Mouse (Mus musculus): Measurements from ENCODE around the gene Ropn1. TPM values are rescaled to one million over a fixed set of nuclear protein-coding genes. Genes with fewer than 3 reads are reported as not detected.
A peak's percentile ranks its signal among the peaks of the same experiment; 100 is the strongest.
"Not testable (repeated sequence)": the region's sequence is repeated elsewhere in the genome, so short reads cannot be mapped to it uniquely, and the experiment has no call there.

The Ropn1 gene
- not detected in 2 replicates for polyA plus RNA-seq (2016; fragmentation: Nextera tagmentation; extraction: Ambion mirVana)

GRCm38 (mm10) chr16:34649621-34650020 is at the start of gene Ropn1:
Ropn1 (plus strand) TSS chr16:34649921.
- Histone ChIP-seq H3K36me3 (no peaks in the 10 kb centered on the region), H3K4me1 (replicated peaks) (0 out of 2 replicates have a peak, but pooled peaks cover 13% of the 10 kb centered on the region), H3K4me3 (no peak within 1 kb of the TSS), H3K27me3 (ENCODE audit: insufficient read depth, poor library complexity, severe bottlenecking) (no peaks in the 10 kb centered on the region), H3K9me3 (no peaks in the 10 kb centered on the region), H3K27ac (peak within 1 kb of the TSS; percentile 29)
- DNase-seq (ENCODE audit: low spot score) = no peak
- WGBS = 57% methylated on average over 7 of the region's 7 CpGs

- Histone ChIP-seq H3K9me3 (no peaks in the 10 kb centered on the region; the same call in 1 of the 2 replicates), H3K36me3 (no peaks in the 10 kb centered on the region), H3K27ac (no peak overlapping the region), H3K4me3 (no peak overlapping the region), H3K27me3 (ENCODE audit: insufficient read depth, poor library complexity, severe bottlenecking) (no peaks in the 10 kb centered on the region), H3K4me1 (replicated peaks) (no peaks in the 10 kb centered on the region)
- 67% methylated on average over 4 of the region's 4 CpGs for WGBS
- no peak for DNase-seq (ENCODE audit: low spot score)
Observed at GRCm38 (mm10) chr16:34601954-34602353, 47.8 kb upstream of the Ropn1 start.

GRCm38 (mm10) chr16:34603076-34603475 is 46.6 kb upstream of the Ropn1 start:
- H3K27me3 ChIP-seq (ENCODE audit: insufficient read depth, poor library complexity, severe bottlenecking) = no peaks in the 10 kb centered on the region
- 85% methylated on average over 4 of the region's 4 CpGs for WGBS
- H3K36me3 ChIP-seq = no peaks in the 10 kb centered on the region
- no peaks in the 10 kb centered on the region for H3K4me1 ChIP-seq (replicated peaks)
- no peak for DNase-seq (ENCODE audit: low spot score)
- H3K9me3 ChIP-seq = no peaks in the 10 kb centered on the region; the same call in 1 of the 2 replicates
- H3K27ac ChIP-seq = no peak overlapping the region
- H3K4me3 ChIP-seq = no peak overlapping the region

GRCm38 (mm10) chr16:34603854-34604253 is 45.9 kb upstream of the Ropn1 start:
- no peaks in the 10 kb centered on the region for H3K36me3 ChIP-seq
- no peak overlapping the region for H3K27ac ChIP-seq

GRCm38 (mm10) chr16:34605679-34606078 is 44.0 kb upstream of the Ropn1 start:
- 42% methylated on average over 3 of the region's 3 CpGs for WGBS
- H3K9me3 ChIP-seq = no peaks in the 10 kb centered on the region
- no peaks in the 10 kb centered on the region for H3K4me1 ChIP-seq (replicated peaks)
- no peak overlapping the region for H3K4me3 ChIP-seq
- no peaks in the 10 kb centered on the region for H3K36me3 ChIP-seq
- H3K27me3 ChIP-seq (ENCODE audit: insufficient read depth, poor library complexity, severe bottlenecking) = no peaks in the 10 kb centered on the region
- H3K27ac ChIP-seq = no peak overlapping the region
- peak; percentile 11 for DNase-seq (ENCODE audit: low spot score)

More at GRCm38 (mm10) chr16:34603854-34604253, 45.9 kb upstream of the Ropn1 start:
- H3K27me3 ChIP-seq (ENCODE audit: insufficient read depth, poor library complexity, severe bottlenecking) = no peaks in the 10 kb centered on the region
- 77% methylated on average over 6 of the region's 6 CpGs for WGBS
- H3K4me1 ChIP-seq (replicated peaks) = no peaks in the 10 kb centered on the region
- DNase-seq (ENCODE audit: low spot score) = no peak
- no peaks in the 10 kb centered on the region; the same call in 1 of the 2 replicates for H3K9me3 ChIP-seq
- H3K4me3 ChIP-seq = no peak overlapping the region

GRCm38 (mm10) chr16:34610137-34610536 is 39.6 kb upstream of the Ropn1 start:
- 0 out of 2 replicates have a peak, but pooled peaks cover 7% of the 10 kb centered on the region for H3K9me3 ChIP-seq
- H3K36me3 ChIP-seq = no peaks in the 10 kb centered on the region
- no peak overlapping the region for H3K27ac ChIP-seq
- WGBS = 88% methylated on average over 1 of the region's 1 CpGs
- H3K4me3 ChIP-seq = no peak overlapping the region
- H3K27me3 ChIP-seq (ENCODE audit: insufficient read depth, poor library complexity, severe bottlenecking) = no peaks in the 10 kb centered on the region
- DNase-seq (ENCODE audit: low spot score) = no peak
- H3K4me1 ChIP-seq (replicated peaks) = no peaks in the 10 kb centered on the region

GRCm38 (mm10) chr16:34614021-34614420 is 35.7 kb upstream of the Ropn1 start:
- WGBS = 80% methylated on average over 2 of the region's 2 CpGs
- no peaks in the 10 kb centered on the region for H3K27me3 ChIP-seq (ENCODE audit: insufficient read depth, poor library complexity, severe bottlenecking)
- no peaks in the 10 kb centered on the region for H3K4me1 ChIP-seq (replicated peaks)
- no peaks in the 10 kb centered on the region for H3K36me3 ChIP-seq
- DNase-seq (ENCODE audit: low spot score) = no peak
- no peak overlapping the region for H3K27ac ChIP-seq
- no peak overlapping the region for H3K4me3 ChIP-seq
- 0 out of 2 replicates have a peak, but pooled peaks cover 12% of the 10 kb centered on the region for H3K9me3 ChIP-seq

- no peak overlapping the region for H3K4me3 ChIP-seq
- H3K36me3 ChIP-seq = no peaks in the 10 kb centered on the region
- DNase-seq (ENCODE audit: low spot score) = no peak
- 0 out of 2 replicates have a peak, but pooled peaks cover 6% of the 10 kb centered on the region for H3K4me1 ChIP-seq (replicated peaks)
- H3K9me3 ChIP-seq = no peaks in the 10 kb centered on the region
- 47% methylated on average over 2 of the region's 2 CpGs for WGBS
- no peak overlapping the region for H3K27ac ChIP-seq
- H3K27me3 ChIP-seq (ENCODE audit: insufficient read depth, poor library complexity, severe bottlenecking) = no peaks in the 10 kb centered on the region
Observed at GRCm38 (mm10) chr16:34627591-34627990, 22.1 kb upstream of the Ropn1 start.

GRCm38 (mm10) chr16:34628397-34628796 is 21.3 kb upstream of the Ropn1 start:
- Histone ChIP-seq H3K27ac (no peak overlapping the region), H3K36me3 (no peaks in the 10 kb centered on the region), H3K27me3 (ENCODE audit: insufficient read depth, poor library complexity, severe bottlenecking) (no peaks in the 10 kb centered on the region), H3K4me1 (replicated peaks) (0 out of 2 replicates have a peak, but pooled peaks cover 6% of the 10 kb centered on the region), H3K4me3 (no peak overlapping the region), H3K9me3 (no peaks in the 10 kb centered on the region)
- 85% methylated on average over 4 of the region's 4 CpGs for WGBS
- no peak for DNase-seq (ENCODE audit: low spot score)

- H3K27ac ChIP-seq = no peak overlapping the region
- WGBS = 82% methylated on average over 3 of the region's 3 CpGs
- no peaks in the 10 kb centered on the region for H3K4me1 ChIP-seq (replicated peaks)
- no peak for DNase-seq (ENCODE audit: low spot score)
- H3K9me3 ChIP-seq = no peaks in the 10 kb centered on the region
- no peaks in the 10 kb centered on the region for H3K27me3 ChIP-seq (ENCODE audit: insufficient read depth, poor library complexity, severe bottlenecking)
- no peaks in the 10 kb centered on the region for H3K36me3 ChIP-seq
- no peak overlapping the region for H3K4me3 ChIP-seq
Observed at GRCm38 (mm10) chr16:34635557-34635956, 14.2 kb upstream of the Ropn1 start.

- no peaks in the 10 kb centered on the region for H3K27me3 ChIP-seq (ENCODE audit: insufficient read depth, poor library complexity, severe bottlenecking)
Observed at GRCm38 (mm10) chr16:34643511-34644259, 6.0 kb upstream of the Ropn1 start.

GRCm38 (mm10) chr16:34653023-34653422 is 3.3 kb downstream of the Ropn1 start:
- Histone ChIP-seq H3K9me3 (no peaks in the 10 kb centered on the region), H3K27ac (no peak overlapping the region), H3K4me1 (replicated peaks) (peaks cover 16% of the 10 kb centered on the region; the same call in 1 of the 2 replicates), H3K27me3 (ENCODE audit: insufficient read depth, poor library complexity, severe bottlenecking) (no peaks in the 10 kb centered on the region), H3K36me3 (no peaks in the 10 kb centered on the region), H3K4me3 (no peak overlapping the region)
- WGBS = 91% methylated on average over 5 of the region's 5 CpGs
- DNase-seq (ENCODE audit: low spot score) = no peak

More at GRCm38 (mm10) chr16:34643511-34644259, 6.0 kb upstream of the Ropn1 start:
- WGBS = 82% methylated on average over 8 of the region's 8 CpGs
- Histone ChIP-seq H3K36me3 (no peaks in the 10 kb centered on the region), H3K27ac (no peak overlapping the region), H3K4me3 (no peak overlapping the region), H3K4me1 (replicated peaks) (0 out of 2 replicates have a peak, but pooled peaks cover 3% of the 10 kb centered on the region), H3K9me3 (no peaks in the 10 kb centered on the region)
- DNase-seq (ENCODE audit: low spot score) = no peak

- not testable (repeated sequence) for H3K27ac ChIP-seq; H3K36me3 ChIP-seq; H3K27me3 ChIP-seq (ENCODE audit: insufficient read depth, poor library complexity, severe bottlenecking); H3K9me3 ChIP-seq
- peak overlapping the region; percentile 47 for H3K4me3 ChIP-seq
- 5% methylated on average over 16 of the region's 16 CpGs for WGBS
- H3K4me1 ChIP-seq (replicated peaks) = peaks cover 14% of the 10 kb centered on the region
- peak; percentile 27 for DNase-seq (ENCODE audit: low spot score)
Observed at GRCm38 (mm10) chr16:34657566-34657965, 7.8 kb downstream of the Ropn1 start.
